Mouse (Mus musculus) right cerebral cortex, postnatal 10 days (tissue): Measurements from ENCODE around the gene Mrap2.
"Not testable (repeated sequence)": the region's sequence is repeated elsewhere in the genome, so short reads cannot be mapped to it uniquely, and the experiment has no call there.

Experiments used
- DNase-seq, 2 experiments: peaks; one replicate each; pipeline ENCODE4 v3.0.0; 2021; ENCODE audit warnings: low spot score in 2 of 2

Mrap2 gene

GRCm38 (mm10) chr9:87144106-87144505 is at the start of gene Mrap2:
Mrap2 (plus strand) TSS chr9:87144306.
- DNase-seq = peak; percentile 70 to 84

GRCm38 (mm10) chr9:87097989-87098388 is 46.1 kb upstream of the Mrap2 start:
- DNase-seq = no peak

GRCm38 (mm10) chr9:87115019-87115418 is 29.1 kb upstream of the Mrap2 start:
- DNase-seq = no peak

- peak in 1 of 2 experiments; percentile 52 for DNase-seq
These were observed 28.6 kb upstream of the Mrap2 start for GRCm38 (mm10) chr9:87115456-87115931.

- DNase-seq = no peak
These were observed 28.1 kb upstream of the Mrap2 start for GRCm38 (mm10) chr9:87115978-87116377.

- DNase-seq = no peak
These were observed 25.1 kb upstream of the Mrap2 start for GRCm38 (mm10) chr9:87118996-87119395.

GRCm38 (mm10) chr9:87121956-87122493 is 22.1 kb upstream of the Mrap2 start:
- no peak for DNase-seq

GRCm38 (mm10) chr9:87127046-87127445 is 17.1 kb upstream of the Mrap2 start:
- DNase-seq = not testable (repeated sequence)

- peak in 1 of 2 experiments; percentile 40 for DNase-seq
These were observed 8.1 kb upstream of the Mrap2 start for GRCm38 (mm10) chr9:87135765-87136558.

GRCm38 (mm10) chr9:87143076-87143475 is 1.0 kb upstream of the Mrap2 start:
- no peak for DNase-seq

GRCm38 (mm10) chr9:87144532-87144931 is 426 bp downstream of the Mrap2 start:
- DNase-seq = peak in 1 of 2 experiments; percentile 28

GRCm38 (mm10) chr9:87145180-87145579 is 1.1 kb downstream of the Mrap2 start:
- no peak for DNase-seq

- no peak for DNase-seq
These were observed 1.6 kb downstream of the Mrap2 start for GRCm38 (mm10) chr9:87145671-87146070.

- DNase-seq = no peak
These were observed 2.3 kb downstream of the Mrap2 start for GRCm38 (mm10) chr9:87146400-87146799.

- DNase-seq = no peak
These were observed 3.8 kb downstream of the Mrap2 start for GRCm38 (mm10) chr9:87147927-87148326.

- no peak for DNase-seq
These were observed 8.7 kb downstream of the Mrap2 start for GRCm38 (mm10) chr9:87152641-87153325.

GRCm38 (mm10) chr9:87162559-87162958 is 18.5 kb downstream of the Mrap2 start:
- no peak for DNase-seq

- DNase-seq = no peak
These were observed 23.1 kb downstream of the Mrap2 start for GRCm38 (mm10) chr9:87167001-87167830.

- no peak for DNase-seq
These were observed 23.9 kb downstream of the Mrap2 start for GRCm38 (mm10) chr9:87168051-87168450.

GRCm38 (mm10) chr9:87169144-87169543 is 25.0 kb downstream of the Mrap2 start:
- no peak for DNase-seq

GRCm38 (mm10) chr9:87170891-87171290 is 26.8 kb downstream of the Mrap2 start:
- no peak for DNase-seq

GRCm38 (mm10) chr9:87171517-87171916 is 27.4 kb downstream of the Mrap2 start:
- no peak for DNase-seq
